Mouse (Mus musculus) ES-Bruce4 (cell line): ENCODE measurements at regions not wholly inside any gene's neighbourhood (a gene's known extent, or its start where the extent isn't known, plus 50 kb on each side); places are given as distances from the start of the nearest gene placed in this dataset.

Source experiments
- H3K27ac ChIP-seq: 2 replicates; pipeline ENCODE4 v1.5.1; 2012; ENCODE audit warnings: low read length, inconsistent platforms; ENCODE audit not compliant: insufficient read depth
- H3K27me3 ChIP-seq: 2 replicates; pipeline ENCODE4 v1.6.1; 2012; ENCODE audit warnings: mild to moderate bottlenecking, low read length, inconsistent platforms; ENCODE audit not compliant: control insufficient read depth, poor library complexity, insufficient read depth, severe bottlenecking
- H3K36me3 ChIP-seq: 2 replicates; pipeline ENCODE4 v1.6.1; 2012; ENCODE audit warnings: inconsistent platforms, mild to moderate bottlenecking, low read length, moderate library complexity; ENCODE audit not compliant: control insufficient read depth, poor library complexity, insufficient read depth, severe bottlenecking
- H3K4me1 ChIP-seq: one replicate; pipeline ENCODE4 v1.8.1; 2011; ENCODE audit warnings: low read length; ENCODE audit not compliant: control insufficient read depth, insufficient read depth
- H3K4me3 ChIP-seq: 2 replicates; pipeline ENCODE4 v1.5.1; 2011; ENCODE audit warnings: low read depth, mild to moderate bottlenecking, low read length
- H3K9ac ChIP-seq: 2 replicates; pipeline ENCODE4 v1.6.1; 2012; ENCODE audit warnings: low read depth, mild to moderate bottlenecking, inconsistent platforms; ENCODE audit not compliant: poor library complexity, severe bottlenecking
- H3K9me3 ChIP-seq: replicated peaks from 2 replicates; pipeline ENCODE4 v1.6.1; 2012; ENCODE audit warnings: mild to moderate bottlenecking, low read length, inconsistent platforms; ENCODE audit not compliant: control insufficient read depth, poor library complexity, insufficient read depth, severe bottlenecking
- CTCF ChIP-seq: IDR thresholded peaks from one replicate; pipeline ENCODE4 v1.8.1; 2011; ENCODE audit warnings: low read depth, low read length
- EP300 ChIP-seq: IDR thresholded peaks from 2 replicates; pipeline ENCODE4 v1.6.1; 2011; ENCODE audit warnings: low read depth, low read length; ENCODE audit not compliant: insufficient read depth
- POLR2A ChIP-seq: IDR thresholded peaks from one replicate; pipeline ENCODE4 v1.8.1; 2011; ENCODE audit warnings: low read length; ENCODE audit not compliant: insufficient read depth

DNA sequence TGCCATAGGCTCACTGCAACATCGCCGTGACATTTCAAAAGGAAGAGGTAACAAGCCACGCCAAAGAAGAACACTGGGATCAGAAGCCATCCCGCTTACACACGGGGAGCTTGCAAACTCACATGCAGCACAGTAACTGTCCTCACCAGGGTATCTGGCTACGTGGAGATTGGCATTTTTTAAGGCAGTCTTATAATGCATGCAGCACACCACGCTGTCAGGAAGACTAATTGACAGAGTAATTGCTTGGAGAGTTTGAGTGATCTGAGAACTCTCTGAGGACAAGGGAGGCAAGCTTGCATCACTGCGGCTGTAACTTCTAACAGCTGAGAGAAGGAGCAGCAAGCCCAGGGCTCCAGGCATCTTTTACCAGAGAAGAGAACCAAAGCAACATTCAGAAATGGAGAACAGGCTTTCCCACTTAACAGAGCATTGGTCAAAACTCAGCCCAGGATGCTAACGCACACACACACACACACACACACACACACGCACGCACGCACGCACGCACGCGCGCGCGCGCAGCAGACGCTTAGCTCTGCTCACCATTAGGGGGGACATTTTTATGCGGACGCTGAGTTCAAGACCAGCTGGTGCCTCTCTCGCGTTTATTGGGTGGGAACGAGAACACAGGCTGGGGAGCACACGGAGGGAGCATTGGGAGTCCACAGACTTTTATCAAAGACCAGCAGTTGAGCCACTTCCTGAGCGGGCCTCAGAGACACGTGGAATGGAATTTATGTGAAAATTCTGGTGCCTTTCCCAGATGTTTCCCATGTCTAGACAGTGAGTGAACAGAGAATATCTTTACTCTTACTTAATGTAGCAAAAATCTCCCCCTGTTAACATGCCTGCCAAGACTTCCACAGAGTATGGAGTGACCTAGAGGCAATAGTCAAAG lies 66.6 kb downstream of the 1700129C05Rik start:
- H3K4me3 ChIP-seq = no peak overlapping the region
- TF ChIP-seq POLR2A = no peak
- no peak for TF ChIP-seq EP300
- H3K36me3 ChIP-seq = no peaks in the 10 kb centered on the region
- H3K9ac ChIP-seq = no peak overlapping the region
- H3K9me3 ChIP-seq = no peaks in the 10 kb centered on the region
- no peaks in the 10 kb centered on the region for H3K27me3 ChIP-seq
- H3K27ac ChIP-seq = no peak overlapping the region
- H3K4me1 ChIP-seq = no peaks in the 10 kb centered on the region

DNA sequence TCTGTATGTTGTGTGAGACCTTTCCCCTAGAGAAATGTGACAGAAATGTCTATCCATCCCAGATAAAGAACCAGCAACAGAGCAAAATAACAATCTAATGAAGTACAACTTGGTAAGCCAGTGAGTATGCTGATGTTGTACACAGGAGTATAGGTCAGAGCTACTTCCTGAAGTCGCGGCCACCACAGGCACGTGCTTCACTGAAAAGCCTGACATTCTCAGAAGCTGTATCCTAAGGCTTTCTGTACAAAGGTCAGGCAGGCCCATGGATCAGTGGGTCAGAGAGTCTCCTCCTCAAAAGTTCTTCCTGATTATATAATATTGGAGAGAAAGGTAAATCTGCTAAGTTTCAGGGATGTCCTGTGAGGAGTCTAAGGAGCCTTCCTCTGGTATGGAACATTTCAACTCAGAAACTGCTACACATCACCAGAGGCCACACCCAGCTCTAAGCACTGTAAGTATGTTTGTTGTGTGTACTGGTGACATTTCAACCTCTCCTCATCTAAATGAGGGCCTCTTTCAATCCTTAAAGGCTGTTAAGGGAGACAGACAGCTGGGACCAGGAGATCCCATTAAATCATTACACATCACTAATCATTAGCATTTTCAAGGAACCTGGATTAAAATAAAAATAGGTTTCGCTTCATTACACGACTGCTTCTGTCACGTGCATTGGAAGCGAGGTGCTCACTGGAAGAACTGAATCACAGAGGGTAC lies 70.2 kb downstream of the 1700129C05Rik start:
- no peak for TF ChIP-seq EP300
- TF ChIP-seq POLR2A = no peak
- TF ChIP-seq CTCF = no peak
- no peak overlapping the region for H3K27ac ChIP-seq
- no peaks in the 10 kb centered on the region for H3K36me3 ChIP-seq
- H3K4me3 ChIP-seq = no peak overlapping the region
- H3K9me3 ChIP-seq = no peaks in the 10 kb centered on the region
- H3K27me3 ChIP-seq = no peaks in the 10 kb centered on the region
- no peaks in the 10 kb centered on the region for H3K4me1 ChIP-seq
- no peak overlapping the region for H3K9ac ChIP-seq

DNA sequence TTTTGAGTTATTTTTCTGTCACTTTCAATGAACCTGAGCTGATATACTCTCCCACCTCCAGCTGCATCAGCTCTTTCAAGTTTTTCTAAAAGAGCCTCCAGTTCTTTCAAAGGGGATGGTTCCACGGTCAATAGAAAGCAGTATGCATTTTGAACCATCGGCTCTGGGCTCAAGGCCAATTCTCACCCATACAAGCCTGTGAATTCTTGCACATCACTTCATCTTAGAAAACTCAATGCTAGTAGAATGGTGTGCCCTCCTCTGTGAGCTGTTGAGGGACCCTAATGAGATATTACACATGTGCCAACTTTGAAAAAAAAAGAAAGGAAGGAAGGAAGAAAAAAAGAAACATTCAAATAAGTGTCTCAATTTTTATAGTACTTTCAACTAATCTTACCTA lies 72.6 kb downstream of the 1700129C05Rik start:
- H3K9me3 ChIP-seq = no peaks in the 10 kb centered on the region
- TF ChIP-seq POLR2A (no peak), CTCF (no peak), EP300 (no peak)
- H3K27me3 ChIP-seq = no peaks in the 10 kb centered on the region
- no peaks in the 10 kb centered on the region for H3K36me3 ChIP-seq
- no peak overlapping the region for H3K27ac ChIP-seq
- no peaks in the 10 kb centered on the region for H3K4me1 ChIP-seq
- no peak overlapping the region for H3K4me3 ChIP-seq
- H3K9ac ChIP-seq = no peak overlapping the region

DNA sequence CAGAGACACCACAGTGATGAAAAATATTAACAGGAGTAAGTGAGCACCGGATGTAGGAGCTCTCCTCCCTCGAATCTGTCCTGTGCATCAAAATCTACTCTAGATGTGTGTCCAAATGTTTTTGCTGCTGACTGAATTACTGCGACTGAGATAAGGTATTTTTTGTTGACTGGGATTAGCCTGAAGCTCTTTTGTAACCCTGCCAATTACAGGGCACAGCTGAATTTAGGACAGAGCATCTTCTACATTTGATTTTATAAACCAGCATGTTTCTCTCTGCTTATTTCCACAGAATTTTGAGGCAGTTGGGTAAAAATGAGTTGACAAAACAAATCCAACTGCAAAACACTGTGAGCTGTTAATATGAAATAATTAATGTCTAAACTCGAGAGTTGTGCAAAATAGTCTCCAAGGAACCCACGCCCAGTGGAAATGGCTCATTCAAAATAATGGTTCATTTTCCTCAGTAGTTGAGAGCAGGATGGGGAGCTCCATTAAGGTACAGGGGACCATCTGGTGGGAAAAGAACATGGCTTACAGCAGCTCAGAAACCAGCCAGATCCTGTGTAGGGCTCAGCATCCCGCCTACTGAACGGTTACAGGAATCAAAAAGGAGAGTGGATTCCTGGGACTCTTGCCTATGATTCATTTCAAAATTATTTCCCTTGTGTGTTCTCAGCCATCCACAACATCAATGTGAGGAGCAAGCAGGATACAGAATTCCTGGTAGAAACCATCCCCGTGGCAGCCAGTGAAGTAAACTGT lies 76.1 kb downstream of the 1700129C05Rik start:
- Histone ChIP-seq H3K27me3 (no peaks in the 10 kb centered on the region), H3K4me1 (no peaks in the 10 kb centered on the region), H3K9me3 (no peaks in the 10 kb centered on the region), H3K36me3 (no peaks in the 10 kb centered on the region), H3K27ac (no peak overlapping the region), H3K4me3 (no peak overlapping the region), H3K9ac (no peak overlapping the region)
- TF ChIP-seq CTCF (no peak), EP300 (no peak), POLR2A (no peak)

DNA sequence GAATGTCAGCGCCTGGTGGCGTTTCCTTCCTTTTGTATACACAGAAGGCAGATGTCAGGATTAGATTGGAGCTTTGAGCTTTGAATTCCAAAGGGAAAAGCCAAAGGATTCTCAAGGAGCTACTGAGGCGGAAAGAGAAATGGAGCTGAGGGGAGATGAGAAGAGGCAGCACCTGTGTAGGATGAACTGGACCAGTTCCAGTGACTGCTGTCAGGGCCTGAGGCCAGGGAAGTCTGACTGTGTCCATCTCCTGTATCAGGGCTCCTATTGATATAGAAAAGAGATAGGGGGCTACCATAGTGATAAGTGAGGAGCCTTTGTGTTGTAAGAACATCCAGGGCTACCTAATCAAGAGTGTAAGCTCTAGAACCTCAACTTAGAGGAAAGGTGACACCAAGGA lies 79.5 kb downstream of the 1700129C05Rik start:
- no peak overlapping the region for H3K9ac ChIP-seq
- no peaks in the 10 kb centered on the region for H3K4me1 ChIP-seq
- H3K27me3 ChIP-seq = no peaks in the 10 kb centered on the region
- H3K9me3 ChIP-seq = no peaks in the 10 kb centered on the region; the same call in 1 of the 2 replicates
- H3K36me3 ChIP-seq = no peaks in the 10 kb centered on the region
- no peak overlapping the region for H3K27ac ChIP-seq
- H3K4me3 ChIP-seq = no peak overlapping the region
- TF ChIP-seq POLR2A (no peak), CTCF (no peak), EP300 (no peak)

DNA sequence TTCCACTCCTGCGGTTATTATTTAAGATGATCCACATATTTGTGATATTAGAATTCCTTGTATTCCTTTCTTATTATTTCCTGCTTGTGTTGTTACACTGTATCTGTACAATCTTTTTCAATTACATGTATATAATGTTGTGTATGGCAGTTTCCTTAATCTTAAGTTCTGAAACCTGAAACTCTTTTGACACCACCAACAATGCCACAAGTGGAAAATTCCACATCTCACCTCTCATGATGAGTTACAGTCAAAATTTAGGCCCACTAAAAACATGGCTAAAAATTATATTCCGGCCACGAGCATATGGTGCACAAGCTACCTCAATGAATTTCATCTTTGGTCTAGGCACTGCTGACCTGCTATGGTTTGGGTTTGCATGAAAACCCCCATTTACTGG lies 85.9 kb downstream of the 1700129C05Rik start:
- Histone ChIP-seq H3K36me3 (no peaks in the 10 kb centered on the region), H3K4me3 (no peak overlapping the region), H3K9me3 (no peaks in the 10 kb centered on the region; the same call in 1 of the 2 replicates), H3K27ac (no peak overlapping the region), H3K27me3 (no peaks in the 10 kb centered on the region), H3K9ac (no peak overlapping the region), H3K4me1 (no peaks in the 10 kb centered on the region)
- no peak for TF ChIP-seq CTCF
- no peak for TF ChIP-seq EP300
- TF ChIP-seq POLR2A = no peak
